In the genomic region with DNA sequence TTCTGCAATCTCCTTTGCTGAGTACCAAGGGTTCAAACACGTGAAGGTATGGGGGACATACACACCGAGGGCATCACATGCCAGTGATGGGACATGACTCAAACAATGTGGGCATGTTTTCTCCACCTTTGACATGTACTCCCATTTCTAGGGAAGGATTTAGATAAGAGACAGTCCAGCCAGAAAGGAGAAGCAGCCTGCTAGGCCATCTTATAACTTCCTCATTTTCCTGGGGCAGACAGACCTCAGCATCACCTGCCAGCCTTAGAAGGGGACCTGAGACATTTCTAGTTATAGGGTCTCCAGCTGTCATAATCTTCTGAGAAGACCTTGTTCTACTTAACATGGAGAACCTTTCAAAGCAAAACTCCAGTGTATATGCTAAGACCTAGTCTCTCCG, we compare ENCODE assay signal across 16 mouse cellular contexts.
DNase-seq lines count a peak whose midpoint lies in the region; ATAC-seq and TF ChIP-seq lines count a peak whose summit lies in the region.
"Had no signal": no experiment of that assay in that cellular context is flagged by ENCODE, and none has a peak within 500 bp of the region (broad histone marks: within the 10 kb centered on the region; RNA-seq: fewer than 3 reads in every experiment).

No protein-coding gene starts in this region.

- H3K9ac ChIP-seq in heart, adult 2 months (ENCODE audit: low read depth, low read length): no peak overlapping the region
- H3K9ac ChIP-seq in embryonic facial prominence, embryonic 15.5 days: no peak overlapping the region
- H3K9ac ChIP-seq: embryonic facial prominence, embryonic 12.5 days; liver, embryonic 15.5 days had no signal

- no peaks in the 10 kb centered on the region for H3K27me3 ChIP-seq in heart, adult 2 months (ENCODE audit: control insufficient read depth, insufficient read depth, low read length)
- no peaks in the 10 kb centered on the region for H3K27me3 ChIP-seq in embryonic facial prominence, embryonic 15.5 days
- no peaks in the 10 kb centered on the region for H3K27me3 ChIP-seq in splenic B cell, adult 2 months (ENCODE audit: control insufficient read depth, insufficient read depth, low read length, poor library complexity, severe bottlenecking)
- H3K27me3 ChIP-seq: embryonic facial prominence, embryonic 12.5 days; liver, embryonic 15.5 days had no signal

- H3K4me2 ChIP-seq in embryonic facial prominence, embryonic 15.5 days (replicated peaks): no peak overlapping the region
- H3K4me2 ChIP-seq: embryonic facial prominence, embryonic 12.5 days; liver, embryonic 15.5 days had no signal

- 65% methylated on average over 3 of the region's 3 CpGs for WGBS in heart, adult 2 months
- 77% methylated on average over 3 of the region's 3 CpGs for WGBS in embryonic facial prominence, embryonic 15.5 days

- no peak for DNase-seq in heart, adult 2 months
- no peak for DNase-seq in heart, adult 9 months (ENCODE audit: low spot score in 2 of 2)
- DNase-seq in left cerebral cortex, adult 2 months (ENCODE audit: extremely low spot score in 1 of 2, low spot score in 2 of 2): no peak
- DNase-seq in left cerebral cortex, postnatal 4 days: no peak
- peak; percentile 43 for DNase-seq in splenic B cell, adult 2 months (ENCODE audit: low read depth, low spot score)
- DNase-seq in gastrocnemius, adult 18-20 months (ENCODE audit: low spot score): no peak
- DNase-seq: adrenal gland, postnatal 25 days; cerebellum, postnatal 25 days; kidney, adult 9 months; thymus, adult 2 months had no signal

- H3K4me1 ChIP-seq in heart, adult 2 months (ENCODE audit: control insufficient read depth, insufficient read depth, low read length): peaks cover 11% of the 10 kb centered on the region
- peaks cover 30% of the 10 kb centered on the region for H3K4me1 ChIP-seq in embryonic facial prominence, embryonic 15.5 days
- H3K4me1 ChIP-seq: liver, embryonic 15.5 days had no signal

- TF ChIP-seq EP300 in heart, adult 2 months (IDR thresholded peaks at IDR 0.05; ENCODE audit: insufficient read depth, low read depth, low read length): no peak

- no peaks in the 10 kb centered on the region for H3K79me2 ChIP-seq in heart, adult 2 months (replicated peaks; ENCODE audit: control insufficient read depth, insufficient read depth, low read length)

- no peaks in the 10 kb centered on the region for H3K9me3 ChIP-seq in embryonic facial prominence, embryonic 15.5 days (replicated peaks)
- H3K9me3 ChIP-seq: embryonic facial prominence, embryonic 12.5 days; liver, embryonic 15.5 days had no signal

- H3K36me3 ChIP-seq in heart, adult 2 months (ENCODE audit: control insufficient read depth, insufficient read depth, low read length): peaks cover 2% of the 10 kb centered on the region; the same call in 1 of the 2 replicates
- H3K36me3 ChIP-seq in embryonic facial prominence, embryonic 15.5 days: no peaks in the 10 kb centered on the region
- no peaks in the 10 kb centered on the region for H3K36me3 ChIP-seq in splenic B cell, adult 2 months (ENCODE audit: control insufficient read depth, insufficient read depth, low read length, poor library complexity, severe bottlenecking)
- H3K36me3 ChIP-seq: embryonic facial prominence, embryonic 12.5 days; liver, embryonic 15.5 days had no signal

- no peak for TF ChIP-seq POLR2A in heart, adult 2 months (IDR thresholded peaks at IDR 0.05; ENCODE audit: insufficient read depth, low read depth, low read length)

- no peak overlapping the region for H3K4me3 ChIP-seq in heart, adult 2 months
- H3K4me3 ChIP-seq in left cerebral cortex, adult 2 months: no peak overlapping the region
- H3K4me3 ChIP-seq in embryonic facial prominence, embryonic 15.5 days (replicated peaks): no peak overlapping the region
- H3K4me3 ChIP-seq: embryonic facial prominence, embryonic 12.5 days; liver, embryonic 15.5 days had no signal

- intact Hi-C loops in heart, adult 2 months (cut with DNase I): loop anchor here (2.0 to 5.0 kb wide), 2 partner anchors 15 to 166 kb away; no protein-coding TSS in a partner anchor
- intact Hi-C loops in left cerebral cortex, adult 2 months (cut with DNase I): no loop called here
- intact Hi-C loops in left cerebral cortex, postnatal 4 days (cut with DNase I): no loop called here

- H3K27ac ChIP-seq in heart, adult 2 months: peak overlapping the region; percentile 76
- H3K27ac ChIP-seq in left cerebral cortex, adult 2 months: peak overlapping the region; percentile 17; the same call in 1 of the 2 replicates
- peak overlapping the region; percentile 81 for H3K27ac ChIP-seq in embryonic facial prominence, embryonic 15.5 days (replicated peaks)
- H3K27ac ChIP-seq: embryonic facial prominence, embryonic 12.5 days; liver, embryonic 15.5 days; macrophage had no signal

- ATAC-seq in embryonic facial prominence, embryonic 15.5 days (ENCODE audit: insufficient number of reproducible peaks, low FRiP score, low TSS enrichment, low read depth): no peak
- ATAC-seq in megakaryocyte-erythroid progenitor cell, adult 5-6 weeks (replicated peaks; ENCODE audit: low FRiP score, low TSS enrichment, poor library complexity, severe bottlenecking): no peak
- ATAC-seq: forebrain, embryonic 14.5 days had no signal

- TF ChIP-seq CTCF in heart, adult 2 months (IDR thresholded peaks at IDR 0.05): no peak
- TF ChIP-seq CTCF in left cerebral cortex, adult 2 months (IDR thresholded peaks at IDR 0.05): no peak

Comparison
In these comparisons a context has a peak if more than half of its experiments do, and no peak if none do; other contexts are left out.
1. H3K27ac ChIP-seq: peak in every context shown above with its lines; median percentile 81 in embryonic facial prominence, embryonic 15.5 days; 76 in heart, adult 2 months; 17 in left cerebral cortex, adult 2 months.